Mouse (Mus musculus) gastrocnemius, postnatal 10 days (tissue): Measurements from ENCODE around the gene Cd300lg. TPM values are rescaled to one million over a fixed set of nuclear protein-coding genes. Genes with fewer than 3 reads are reported as not detected.

ENCODE experiments used
- DNase-seq: peaks from one replicate; pipeline ENCODE4 v3.0.0; 2021; ENCODE audit warnings: mixed read lengths
- total RNA-seq, 2 experiments: library from RNA; stranded (reverse); gene quantifications; 2 replicates each; pipeline ENCODE4 v1.2.3; 2021

Gene Cd300lg
- total RNA-seq, 2 experiments from 2014 or later = 18.0 to 20.4 TPM

- DNase-seq = no peak
These were observed 15.2 kb upstream of the Cd300lg start for GRCm38 (mm10) chr11:102025991-102026660.

GRCm38 (mm10) chr11:102026694-102027360 lies 14.5 kb upstream of the Cd300lg start:
- peak; percentile 77 for DNase-seq

DNA sequence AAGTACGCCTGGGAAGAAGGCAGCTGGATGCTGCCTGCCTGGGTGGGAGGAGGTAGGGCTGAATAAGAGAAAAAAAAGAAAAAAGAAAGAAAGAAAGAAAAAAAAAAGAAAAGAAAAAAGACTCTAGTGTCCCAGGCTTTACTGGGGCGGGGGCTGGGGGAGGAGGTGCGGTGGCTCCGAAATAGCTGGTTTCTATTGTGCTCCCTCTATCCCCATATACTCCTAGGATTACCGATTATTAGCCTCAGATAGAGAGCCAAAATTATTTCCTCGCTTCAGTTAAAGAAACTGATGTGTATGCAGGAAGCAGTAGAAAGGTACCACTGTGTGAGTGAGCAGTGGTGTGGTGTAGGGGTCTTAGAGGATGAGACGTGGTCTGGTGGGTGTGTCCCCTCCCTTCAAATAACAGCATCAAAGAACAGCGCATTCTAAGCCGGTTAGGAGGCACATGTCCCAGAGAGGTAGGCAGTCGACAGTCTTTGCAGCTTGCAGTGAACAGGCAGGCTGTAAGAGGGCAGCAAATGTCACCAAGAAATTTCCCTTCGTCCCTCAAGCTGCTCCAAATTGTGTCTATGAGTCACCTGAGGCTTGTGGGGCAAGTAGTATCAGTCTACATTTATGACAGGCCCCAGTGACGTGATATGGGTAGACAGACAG lies 13.8 kb upstream of the Cd300lg start:
- DNase-seq = no peak

GRCm38 (mm10) chr11:102028087-102028816 lies 13.1 kb upstream of the Cd300lg start, which contains the start of gene Mpp3:
TSS of gene Mpp3 (minus strand) at chr11:102028461.
- no peak for DNase-seq

DNA sequence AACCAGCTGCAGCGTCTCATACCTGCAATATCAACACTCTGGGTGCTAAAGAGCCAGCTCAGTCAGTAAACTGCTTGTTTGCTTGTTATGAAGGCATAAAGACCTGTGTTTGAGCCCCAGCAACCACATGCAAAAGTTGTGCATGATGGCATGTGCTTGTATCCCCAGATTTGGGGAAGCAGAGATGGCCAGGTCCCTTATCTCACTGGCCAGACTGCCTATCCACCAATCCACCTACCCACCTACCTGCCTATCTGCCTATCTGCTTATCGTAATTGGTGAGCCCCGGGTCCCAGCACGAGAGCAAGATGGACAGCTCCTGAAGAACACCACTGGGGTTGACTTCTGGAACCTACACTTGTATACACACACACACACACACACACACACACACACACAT lies 12.0 kb upstream of the Cd300lg start:
- DNase-seq = no peak

- DNase-seq = no peak
These were observed 11.3 kb upstream of the Cd300lg start for GRCm38 (mm10) chr11:102029966-102030365.

DNA sequence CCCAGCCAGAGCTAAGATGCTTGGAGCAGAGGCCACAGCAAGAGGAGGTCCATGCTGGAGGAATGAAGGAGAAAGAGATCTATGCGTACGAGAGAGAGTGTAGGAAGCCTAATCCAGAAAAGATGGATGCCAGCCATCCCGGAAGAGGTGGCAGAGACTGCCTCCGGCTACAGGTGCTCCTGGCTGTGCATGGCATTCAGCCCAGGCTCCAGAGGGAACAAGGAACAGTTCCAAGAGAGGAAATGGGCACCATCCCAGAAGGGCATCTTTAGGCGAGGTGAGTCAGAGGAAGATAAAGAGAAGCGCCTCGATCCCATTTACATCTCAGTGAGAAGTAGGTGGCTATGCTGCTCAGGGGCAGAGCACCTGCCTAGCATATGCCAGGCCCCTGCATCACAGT lies 10.2 kb upstream of the Cd300lg start:
- DNase-seq = no peak

DNA sequence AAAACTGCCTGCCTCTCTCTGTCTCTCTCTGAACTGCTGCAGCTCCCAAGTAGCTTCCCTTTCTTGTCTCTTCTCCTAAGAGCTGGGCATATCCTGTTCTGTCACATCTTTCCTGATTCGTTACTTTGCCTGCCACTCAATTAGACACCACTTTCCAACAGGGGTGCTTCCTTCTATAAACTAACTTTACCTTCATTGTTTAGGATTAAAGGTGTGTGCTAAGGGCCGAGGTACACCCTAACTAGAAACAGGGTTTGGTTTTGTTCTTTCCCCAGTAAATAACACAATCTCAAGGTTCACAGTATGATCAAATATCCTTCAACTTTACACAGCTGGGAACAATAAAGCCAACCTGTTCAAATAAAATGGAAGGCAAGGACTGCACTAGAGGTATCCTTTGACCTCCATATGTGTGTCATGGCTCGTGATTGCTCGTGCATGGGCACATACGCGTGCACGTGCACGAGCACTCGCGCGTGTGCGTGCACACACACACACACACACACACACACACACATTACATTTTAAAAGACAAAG lies 8.2 kb upstream of the Cd300lg start:
- no peak for DNase-seq

GRCm38 (mm10) chr11:102034887-102035286 lies 6.4 kb upstream of the Cd300lg start:
- no peak for DNase-seq

GRCm38 (mm10) chr11:102035456-102035960 lies 5.8 kb upstream of the Cd300lg start:
- DNase-seq = no peak

DNA sequence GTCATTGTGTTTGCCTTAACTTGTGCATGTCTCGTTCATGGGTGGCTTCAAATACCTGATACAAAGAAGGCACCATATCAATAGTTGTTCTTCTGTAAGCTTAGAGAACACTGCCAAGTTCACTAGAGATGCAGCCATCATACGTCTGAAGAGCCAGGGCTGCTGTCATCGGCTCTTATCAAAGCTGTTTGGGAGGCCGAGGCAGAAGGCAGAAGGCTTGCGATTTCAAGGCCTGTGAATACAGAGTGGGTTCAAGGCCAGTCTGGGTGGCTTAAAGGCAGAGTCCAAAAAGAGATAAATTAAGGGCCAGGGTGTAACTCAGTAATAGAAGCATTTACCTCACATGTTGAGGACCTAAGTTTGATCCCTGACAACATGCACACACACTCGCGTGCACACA lies 5.0 kb upstream of the Cd300lg start:
- DNase-seq = no peak

- no peak for DNase-seq
These were observed 3.5 kb upstream of the Cd300lg start for GRCm38 (mm10) chr11:102037789-102038188.

GRCm38 (mm10) chr11:102039487-102040137 lies 1.7 kb upstream of the Cd300lg start:
- no peak for DNase-seq

DNA sequence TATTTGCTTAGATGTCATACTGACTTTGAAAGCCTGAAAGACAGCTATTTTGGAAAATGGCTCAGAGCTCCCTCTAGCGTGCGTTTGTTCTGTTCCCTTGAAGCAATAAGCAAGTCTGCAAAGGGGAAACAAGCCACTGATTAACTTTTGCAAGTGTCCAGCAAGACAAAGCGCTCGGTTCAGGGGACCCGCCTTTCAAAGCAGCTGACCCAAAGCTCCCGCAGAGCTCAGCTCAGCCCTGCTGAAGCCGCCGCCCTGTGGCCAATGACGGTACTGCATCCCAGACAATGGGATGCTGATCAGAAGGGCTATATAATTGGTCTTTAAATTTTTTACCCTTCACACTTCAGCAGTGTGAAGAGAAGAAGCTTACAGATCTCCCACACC lies 1.2 kb upstream of the Cd300lg start:
- peak; percentile 96 for DNase-seq

DNA sequence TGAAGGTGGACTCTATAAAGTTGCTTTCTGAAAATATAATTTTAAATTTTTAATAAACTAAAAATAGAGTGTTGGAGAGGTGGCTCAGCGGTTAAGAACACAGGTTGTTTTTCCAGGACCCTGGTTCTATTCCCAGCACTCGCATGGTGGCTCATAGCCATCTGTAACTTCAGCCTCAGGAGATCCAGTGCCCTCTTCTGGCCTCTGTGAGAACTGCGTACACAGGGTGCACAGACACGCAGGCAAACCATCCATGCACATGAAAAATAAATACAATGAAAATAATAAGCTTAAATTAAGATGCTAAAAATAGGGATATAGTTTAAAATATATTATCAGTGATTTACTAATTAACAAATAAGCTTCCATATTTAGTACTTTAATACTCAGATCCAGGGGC lies 663 bp upstream of the Cd300lg start:
- DNase-seq = no peak

DNA sequence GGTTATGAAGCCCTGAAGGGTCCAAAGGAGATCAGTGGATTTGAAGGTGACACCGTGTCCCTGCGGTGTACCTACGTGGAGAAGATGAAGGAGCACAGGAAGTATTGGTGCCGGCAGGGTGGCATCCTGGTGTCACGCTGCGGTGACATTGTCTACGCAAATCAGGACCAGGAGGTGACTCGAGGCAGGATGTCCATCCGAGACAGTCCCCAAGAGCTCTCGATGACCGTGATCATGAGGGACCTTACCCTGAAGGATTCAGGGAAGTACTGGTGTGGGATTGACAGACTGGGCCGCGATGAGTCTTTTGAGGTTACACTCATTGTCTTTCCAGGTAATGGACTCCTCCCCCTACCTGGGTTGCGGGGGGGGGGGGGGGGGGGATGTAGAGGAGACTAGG lies 1.7 kb downstream of the Cd300lg start:
- no peak for DNase-seq

- no peak for DNase-seq
These were observed 2.1 kb downstream of the Cd300lg start for GRCm38 (mm10) chr11:102043381-102043780.

- no peak for DNase-seq
These were observed 3.4 kb downstream of the Cd300lg start for GRCm38 (mm10) chr11:102044691-102045212.

DNA sequence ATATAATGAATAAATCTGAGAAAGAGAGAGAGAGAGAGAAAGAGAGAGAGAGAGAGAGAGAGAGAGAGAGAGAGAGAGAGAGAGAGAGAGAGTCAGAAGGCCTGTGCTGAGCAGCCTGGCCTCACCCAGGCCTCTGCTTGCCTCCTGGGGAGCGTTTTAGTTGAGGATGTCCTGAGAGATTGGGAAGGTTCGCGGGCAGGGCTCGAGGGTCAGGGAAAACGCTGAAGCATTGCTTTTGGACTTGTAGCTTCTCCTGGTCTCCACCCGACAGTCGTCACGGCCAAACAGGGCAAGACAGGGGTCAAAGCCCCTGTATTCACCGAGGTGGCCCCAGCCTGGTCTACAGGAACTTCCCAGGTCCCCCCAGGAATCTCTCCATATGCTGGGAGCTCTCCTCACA lies 5.3 kb downstream of the Cd300lg start:
- DNase-seq = no peak

- no peak for DNase-seq
These were observed 8.7 kb downstream of the Cd300lg start for GRCm38 (mm10) chr11:102049875-102050482.

- peak; percentile 48 for DNase-seq
These were observed 10.2 kb downstream of the Cd300lg start for GRCm38 (mm10) chr11:102051541-102051940.
